In genomic region chrX:58039703-58040102, GRCm38 (mm10) we compare ENCODE assay signal across 26 mouse cellular contexts. TPM values are rescaled to one million over a fixed set of nuclear protein-coding genes. Genes with fewer than 3 reads are reported as not detected.
DNase-seq lines count a peak whose midpoint lies in the region; ATAC-seq and TF ChIP-seq lines count a peak whose summit lies in the region.
"Had no signal": no experiment of that assay in that cellular context is flagged by ENCODE, and none has a peak within 500 bp of the region (broad histone marks: within the 10 kb centered on the region; RNA-seq: fewer than 3 reads in every experiment).

No protein-coding gene starts in this region.

- no peaks in the 10 kb centered on the region for H3K9me3 ChIP-seq in hindbrain, embryonic 13.5 days
- H3K9me3 ChIP-seq in hindbrain, embryonic 11.5 days (ENCODE audit: control insufficient read depth, low read length) = no peaks in the 10 kb centered on the region
- H3K9me3 ChIP-seq in E14TG2a.4 (ENCODE audit: low read length) (no peaks in the 10 kb centered on the region), ES-E14 (ENCODE audit: control insufficient read depth, insufficient read depth, low read depth, low read length) (no peaks in the 10 kb centered on the region)
- H3K9me3 ChIP-seq in midbrain, embryonic 13.5 days = no peaks in the 10 kb centered on the region
- H3K9me3 ChIP-seq: heart, embryonic 12.5 days; stomach, embryonic 15.5 days had no signal

- peaks cover 22% of the 10 kb centered on the region for H3K27me3 ChIP-seq in hindbrain, embryonic 13.5 days
- H3K27me3 ChIP-seq in hindbrain, embryonic 11.5 days (ENCODE audit: control insufficient read depth, insufficient read depth, low read length) = peaks cover 2% of the 10 kb centered on the region; the same call in 1 of the 2 replicates
- H3K27me3 ChIP-seq in E14TG2a.4 (ENCODE audit: insufficient read depth, low read length) = no peaks in the 10 kb centered on the region
- peaks cover 3% of the 10 kb centered on the region; the same call in 1 of the 2 replicates for H3K27me3 ChIP-seq in midbrain, embryonic 13.5 days

- in situ Hi-C loops in ES-E14 (cut with MboI; ENCODE audit: low sequenced_read_pairs in 2 of 2, unreplicated experiment in 2 of 2) = no loop called here

- ATAC-seq in hindbrain, embryonic 13.5 days (ENCODE audit: low FRiP score) = no peak
- ATAC-seq in hindbrain, embryonic 11.5 days (ENCODE audit: low FRiP score) = no peak
- ATAC-seq in midbrain, embryonic 13.5 days = no peak
- ATAC-seq in inflammation-experienced regulatory T-cells, adult 6 months = no peak
- ATAC-seq: liver, postnatal 0 days had no signal

- H3K4me3 ChIP-seq in hindbrain, embryonic 13.5 days = no peak overlapping the region
- H3K4me3 ChIP-seq in hindbrain, embryonic 11.5 days (ENCODE audit: low read depth, low read length) = no peak overlapping the region
- peak overlapping the region; percentile 57; the same call in 1 of the 2 replicates for H3K4me3 ChIP-seq in E14TG2a.4 (replicated peaks; ENCODE audit: low read length)
- peak overlapping the region; percentile 51 to 64; a peak in 3 of 4 replicates for H3K4me3 ChIP-seq in ES-E14 (ENCODE audit: insufficient read depth in 1 of 2, low read depth in 1 of 2, low read length in 2 of 2, poor library complexity in 1 of 2, severe bottlenecking in 1 of 2)
- no peak overlapping the region for H3K4me3 ChIP-seq in midbrain, embryonic 13.5 days (replicated peaks)

- no peak for DNase-seq in hindbrain, embryonic 11.5 days (ENCODE audit: low spot score)
- no peak for DNase-seq in ES-E14 (ENCODE audit: low read depth, low spot score)
- DNase-seq in cerebellum, postnatal 4 days (ENCODE audit: low spot score in 2 of 2) = no peak
- DNase-seq: adrenal gland, postnatal 36 days; B cell, adult 2 months; cerebellum, adult 18-20 months; cerebellum, postnatal 36 days; heart, adult 11 months; heart, postnatal 14 days; kidney, adult 2 months; kidney, postnatal 10 days; liver, postnatal 0 days; lung, postnatal 10 days; retina, postnatal 1 day; thymus, adult 18-20 months; thymus, postnatal 4 days had no signal

- 0 out of 2 replicates have a peak overlapping the region, but pooled peaks have one; percentile 75 for H3K27ac ChIP-seq in hindbrain, embryonic 13.5 days
- H3K27ac ChIP-seq in hindbrain, embryonic 11.5 days (ENCODE audit: low read depth, low read length) = no peak overlapping the region
- H3K27ac ChIP-seq in ES-E14 (ENCODE audit: insufficient read depth, low read depth, low read length, poor library complexity, severe bottlenecking) = peak overlapping the region; percentile 100
- no peak overlapping the region for H3K27ac ChIP-seq in midbrain, embryonic 13.5 days
- H3K27ac ChIP-seq: stomach, embryonic 15.5 days had no signal

- no peak for TF ChIP-seq CTCF in E14TG2a.4 (conservative IDR thresholded peaks at IDR 0.05; ENCODE audit: low read length)

- no peaks in the 10 kb centered on the region for H3K36me3 ChIP-seq in hindbrain, embryonic 13.5 days
- H3K36me3 ChIP-seq in hindbrain, embryonic 11.5 days (ENCODE audit: control insufficient read depth, insufficient read depth, low read length) = no peaks in the 10 kb centered on the region
- peaks cover 19% of the 10 kb centered on the region for H3K36me3 ChIP-seq in E14TG2a.4 (ENCODE audit: insufficient read depth, low read length)
- no peaks in the 10 kb centered on the region; the same call in 1 of the 2 replicates for H3K36me3 ChIP-seq in ES-E14 (ENCODE audit: control insufficient read depth, insufficient read depth, low read length, poor library complexity, severe bottlenecking)
- no peaks in the 10 kb centered on the region for H3K36me3 ChIP-seq in midbrain, embryonic 13.5 days
- H3K36me3 ChIP-seq: G1E; heart, embryonic 12.5 days; stomach, embryonic 15.5 days had no signal

- peaks cover 2% of the 10 kb centered on the region; the same call in 1 of the 2 replicates for H3K4me1 ChIP-seq in hindbrain, embryonic 13.5 days (replicated peaks)
- H3K4me1 ChIP-seq in hindbrain, embryonic 11.5 days (replicated peaks; ENCODE audit: control insufficient read depth, insufficient read depth, low read length) = no peaks in the 10 kb centered on the region
- H3K4me1 ChIP-seq in E14TG2a.4 (replicated peaks; ENCODE audit: low read depth, low read length) (peaks cover 23% of the 10 kb centered on the region), ES-E14 (ENCODE audit: control insufficient read depth in 2 of 2, insufficient read depth in 2 of 2, low read length in 2 of 2, poor library complexity in 1 of 2) (peaks cover 0 to 13% of the 10 kb centered on the region in 2 experiments; a peak in 2 of 4 replicates)
- H3K4me1 ChIP-seq in midbrain, embryonic 13.5 days (replicated peaks) = peaks cover 7% of the 10 kb centered on the region; the same call in 1 of the 2 replicates
- H3K4me1 ChIP-seq: heart, embryonic 12.5 days; stomach, embryonic 15.5 days had no signal

- H3K4me2 ChIP-seq in hindbrain, embryonic 13.5 days = peak overlapping the region; percentile 48; the same call in 1 of the 2 replicates
- H3K4me2 ChIP-seq in hindbrain, embryonic 11.5 days (replicated peaks; ENCODE audit: low read depth, low read length) = no peak overlapping the region
- H3K4me2 ChIP-seq in midbrain, embryonic 13.5 days (replicated peaks) = peak overlapping the region; percentile 53; the same call in 1 of the 2 replicates

- H3K9ac ChIP-seq in hindbrain, embryonic 13.5 days = no peak overlapping the region
- H3K9ac ChIP-seq in hindbrain, embryonic 11.5 days (ENCODE audit: low read depth, low read length) = no peak overlapping the region
- H3K9ac ChIP-seq in ES-E14 (ENCODE audit: insufficient read depth, low read depth, low read length, poor library complexity, severe bottlenecking) = peak overlapping the region; percentile 88
- no peak overlapping the region for H3K9ac ChIP-seq in midbrain, embryonic 13.5 days (replicated peaks)
- H3K9ac ChIP-seq: heart, embryonic 12.5 days; liver, postnatal 0 days; stomach, embryonic 15.5 days had no signal

- WGBS in hindbrain, embryonic 13.5 days = 34% methylated on average over 4 of the region's 4 CpGs
- WGBS in hindbrain, embryonic 11.5 days = 26% methylated on average over 4 of the region's 4 CpGs
- WGBS in midbrain, embryonic 13.5 days = 34% methylated on average over 4 of the region's 4 CpGs

TF ChIP-seq in ES-E14, 5 proteins besides CTCF, POLR2A, EP300 and RAD21:
- no peak for TF ChIP-seq MAFK (IDR thresholded peaks at IDR 0.05; ENCODE audit: insufficient read depth, low read depth, low read length)
- TF ChIP-seq HCFC1 (IDR thresholded peaks at IDR 0.05; ENCODE audit: borderline replicate concordance, insufficient read depth, low read length) = no peak
- TF ChIP-seq ZNF384 (IDR thresholded peaks at IDR 0.05; ENCODE audit: low read depth, low read length) = no peak
- TF ChIP-seq CHD2 (IDR thresholded peaks at IDR 0.05; ENCODE audit: low read depth, low read length) = no peak
- no peak for TF ChIP-seq ZC3H11A (IDR thresholded peaks at IDR 0.05; ENCODE audit: borderline replicate concordance, low read depth, low read length)
TF ChIP-seq in ES-E14: peak in this region for 0.

RNA-seq across cellular contexts. Expression of gene Zic3, which starts 17.2 kb away (rescaled TPM):
- polyA plus RNA-seq in hindbrain, embryonic 13.5 days (2015; fragmentation: Nextera tagmentation; extraction: Ambion mirVana) = 17.4 and 23.2 TPM in 2 replicates
- 27.2 and 28.5 TPM in 2 replicates for polyA plus RNA-seq in hindbrain, embryonic 11.5 days (2014; fragmentation: Nextera tagmentation; extraction: Ambion mirVana)
- 40.4 and 41.0 TPM in 2 replicates for total RNA-seq in ES-E14 (2012; rRNA removed)
- 31.7 and 32.7 TPM in 2 replicates for polyA plus RNA-seq in midbrain, embryonic 13.5 days (2015; fragmentation: Nextera tagmentation; extraction: Ambion mirVana)
- not detected for polyA plus RNA-seq in inflammation-experienced regulatory T-cells, adult 6 months (2017; shearing (Covaris generic))
- total RNA-seq: adrenal gland, postnatal 36 days; gastrocnemius, adult 18-20 months; heart, postnatal 14 days; liver, adult 2 months; megakaryocyte progenitor cell, adult 5-6 weeks had no signal
- polyA plus RNA-seq: G1E; kidney, adult 2 months; liver, adult 2 months; liver, postnatal 0 days had no signal

Comparison
In these comparisons a context has a peak if more than half of its experiments do, and no peak if none do; other contexts are left out.
1. H3K27ac ChIP-seq: peak in hindbrain, embryonic 13.5 days (single experiment) and ES-E14 (single experiment); none in hindbrain, embryonic 11.5 days (single experiment) and midbrain, embryonic 13.5 days (single experiment).
2. H3K4me3 ChIP-seq: peak in E14TG2a.4 (single experiment) and ES-E14 (2 of 2); none in hindbrain, embryonic 13.5 days (single experiment), hindbrain, embryonic 11.5 days (single experiment) and midbrain, embryonic 13.5 days (single experiment).
3. RNA of gene Zic3, which starts 17.2 kb away (polyA plus RNA-seq): 31.7 to 32.7 TPM in midbrain, embryonic 13.5 days, 27.2 to 28.5 TPM in hindbrain, embryonic 11.5 days and 17.4 to 23.2 TPM in hindbrain, embryonic 13.5 days; not detected in inflammation-experienced regulatory T-cells, adult 6 months; every median in the first group is over 10 times any median in the second.